Mouse (Mus musculus) intestine, embryonic 16.5 days (tissue): ENCODE results near the gene Map4k4. TPM values are rescaled to one million over a fixed set of nuclear protein-coding genes. Genes with fewer than 3 reads are reported as not detected.

Experiments
- ATAC-seq: fragments of 200-750 bp; cut with Nextera tagmentation; 2 replicates; pipeline ENCODE4 v1.8.0; 2017; ENCODE audit warnings: moderate TSS enrichment, moderate library complexity
- H3K27ac ChIP-seq: fragments of 300-500 bp; sonication (generic); 2 replicates; pipeline ENCODE4 v1.5.1; 2014; ENCODE audit warnings: mild to moderate bottlenecking, low read length
- H3K27me3 ChIP-seq: fragments of 300-500 bp; sonication (generic); replicated peaks from 2 replicates; pipeline ENCODE4 v1.6.1; 2014; ENCODE audit warnings: low read length, control low read depth, mixed read lengths; ENCODE audit not compliant: control insufficient read depth, insufficient read depth
- H3K36me3 ChIP-seq: fragments of 300-500 bp; sonication (generic); 2 replicates; pipeline ENCODE4 v1.6.1; 2014; ENCODE audit warnings: low read length, control low read depth; ENCODE audit not compliant: control insufficient read depth, insufficient read depth
- H3K4me1 ChIP-seq: fragments of 300-500 bp; sonication (generic); 2 replicates; pipeline ENCODE4 v1.6.1; 2014; ENCODE audit warnings: low read length, control low read depth, mixed read lengths; ENCODE audit not compliant: control insufficient read depth, insufficient read depth
- H3K4me2 ChIP-seq: fragments of 300-500 bp; sonication (generic); 2 replicates; pipeline ENCODE4 v1.6.1; 2014; ENCODE audit warnings: low read depth, low read length, control low read depth
- H3K4me3 ChIP-seq: fragments of 300-500 bp; sonication (generic); 2 replicates; pipeline ENCODE4 v1.5.1; 2014; ENCODE audit warnings: mild to moderate bottlenecking, low read length
- H3K9ac ChIP-seq: fragments of 300-500 bp; sonication (generic); 2 replicates; pipeline ENCODE4 v1.6.1; 2014; ENCODE audit warnings: low read depth, low read length
- H3K9me3 ChIP-seq: fragments of 300-500 bp; sonication (generic); 2 replicates; pipeline ENCODE4 v1.6.1; 2016; ENCODE audit warnings: low read length, control low read depth; ENCODE audit not compliant: control insufficient read depth
- WGBS: fragments of 180-500 bp; shearing (Covaris S2); extraction: QIAGEN DNeasy Blood & Tissue Kit; methylation state at CpG from one replicate; pipeline ENCODE4 v1.1.7; 2014; 5-methylcytosine and 5-hydroxymethylcytosine counted together
- polyA plus RNA-seq: library from polyadenylated mRNA; unstranded; fragments of >200 nt; fragmentation: Nextera tagmentation; extraction: Ambion mirVana; gene quantifications from 2 replicates; pipeline ENCODE4 v1.2.1, GENCODE M21; 2015

Gene Map4k4
- polyA plus RNA-seq, 1 experiment from 2014 or later: 10.1 TPM

DNA sequence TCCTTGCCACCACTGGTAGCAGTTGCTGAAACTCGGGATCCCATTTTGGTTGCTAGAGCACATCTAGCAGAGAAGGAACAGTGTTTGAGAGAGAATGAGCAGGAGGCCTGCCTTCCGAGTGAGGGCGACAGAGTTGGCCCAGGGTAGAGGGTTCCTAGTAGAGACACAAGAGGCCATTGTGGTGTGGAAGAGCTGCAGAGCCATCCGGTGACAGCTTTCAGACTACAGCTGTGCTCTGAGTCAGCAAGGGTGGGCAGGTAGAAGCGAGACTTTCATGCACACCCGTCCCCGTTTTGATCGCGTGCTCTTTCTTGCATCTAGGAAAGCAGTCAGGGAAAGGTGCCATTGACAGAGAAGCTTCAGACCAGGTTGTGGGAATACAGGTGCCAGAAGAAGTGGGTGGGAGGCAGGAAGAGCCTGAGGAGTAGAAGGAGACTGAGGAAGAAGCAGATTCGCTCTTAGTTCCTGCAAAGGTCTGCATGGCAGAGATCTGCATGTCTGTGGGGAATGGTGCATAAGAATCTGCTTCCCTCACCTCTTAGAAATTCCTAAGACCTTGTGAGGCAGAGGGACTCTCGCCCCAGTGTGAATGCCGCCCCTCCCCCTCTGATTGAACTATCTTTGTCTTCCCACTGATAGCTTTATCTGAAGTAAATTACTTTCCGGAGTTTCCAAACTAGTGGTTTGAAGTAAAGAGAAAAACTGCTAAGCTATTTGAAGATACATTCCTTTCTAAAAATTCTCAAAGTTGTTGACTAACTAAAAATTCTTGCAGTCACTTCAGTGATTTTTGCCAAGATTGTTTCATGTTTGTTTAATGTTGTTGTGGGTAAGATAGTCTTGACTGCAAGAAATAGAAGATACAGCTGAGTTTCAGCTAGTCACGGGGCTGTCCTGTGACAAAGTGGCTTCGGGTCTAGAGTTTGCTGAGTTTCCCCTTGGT is 23.0 kb downstream of the Map4k4 start:
- no peak overlapping the region for H3K9ac ChIP-seq
- WGBS: 26% methylated on average over 15 of the region's 15 CpGs
- H3K36me3 ChIP-seq: no peaks in the 10 kb centered on the region
- H3K4me1 ChIP-seq: peaks cover 51% of the 10 kb centered on the region
- peak overlapping the region; percentile 40 for H3K27ac ChIP-seq
- H3K27me3 ChIP-seq: no peaks in the 10 kb centered on the region
- 0 out of 2 replicates have a peak overlapping the region, but pooled peaks have one; percentile 1 for H3K4me2 ChIP-seq
- H3K9me3 ChIP-seq: no peaks in the 10 kb centered on the region
- 0 out of 2 replicates have a peak, but pooled peaks have one; percentile 34 for ATAC-seq
- no peak overlapping the region for H3K4me3 ChIP-seq

DNA sequence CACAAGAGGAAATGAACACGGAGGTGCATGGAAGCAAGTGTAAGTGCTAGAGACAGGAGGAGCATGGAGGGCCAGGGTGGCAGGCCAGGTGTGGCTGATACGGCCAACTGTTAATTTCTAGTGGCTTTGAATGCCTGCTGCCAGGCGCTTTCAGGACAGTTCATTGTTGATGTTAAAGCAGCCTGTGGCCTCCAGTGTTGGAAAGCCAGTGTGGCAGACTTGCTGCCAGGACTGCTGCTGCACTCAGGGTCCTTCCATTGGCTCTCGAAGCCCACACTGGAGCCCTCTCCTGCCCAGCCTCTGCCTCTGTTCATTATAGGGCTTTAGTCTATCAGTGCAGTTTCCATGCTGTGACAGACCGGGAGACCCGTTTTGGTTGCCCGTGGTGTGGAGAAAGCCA is 30.3 kb downstream of the Map4k4 start:
- WGBS: 54% methylated on average over 7 of the region's 7 CpGs
- no peak for ATAC-seq
- peaks cover 55% of the 10 kb centered on the region for H3K4me1 ChIP-seq

DNA sequence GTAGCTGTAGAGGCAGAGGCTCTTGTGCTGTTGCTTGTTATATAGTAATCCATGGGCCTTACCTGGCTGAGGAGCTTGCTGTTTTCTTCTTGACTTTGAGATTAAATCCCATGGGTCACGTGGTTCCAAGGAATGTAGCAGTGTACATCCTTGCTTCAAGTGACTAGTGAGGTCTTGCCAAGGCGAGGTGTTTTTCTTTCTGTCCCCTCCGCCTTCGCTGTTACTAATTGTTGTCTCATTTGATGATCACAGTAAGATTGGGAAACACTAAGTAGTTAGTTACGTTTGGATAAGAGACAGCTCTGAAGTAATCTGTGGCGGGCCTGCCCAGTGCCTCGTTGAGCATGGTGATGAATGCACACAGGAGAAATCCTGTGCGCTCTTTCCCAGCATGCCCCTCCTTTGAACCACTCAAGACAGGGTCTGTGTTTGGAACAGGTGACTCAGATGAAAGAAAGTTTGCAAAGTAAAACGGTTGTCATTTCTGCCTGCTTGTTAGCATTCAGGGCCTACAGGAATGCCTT is 31.6 kb downstream of the Map4k4 start:
- no peaks in the 10 kb centered on the region for H3K9me3 ChIP-seq
- no peak overlapping the region for H3K4me3 ChIP-seq
- no peak overlapping the region for H3K9ac ChIP-seq
- H3K36me3 ChIP-seq: no peaks in the 10 kb centered on the region
- H3K4me2 ChIP-seq: no peak overlapping the region
- no peaks in the 10 kb centered on the region for H3K27me3 ChIP-seq
- H3K27ac ChIP-seq: no peak overlapping the region
- no peak for ATAC-seq
- peaks cover 59% of the 10 kb centered on the region for H3K4me1 ChIP-seq
- 52% methylated on average over 9 of the region's 9 CpGs for WGBS

More for the DNA sequence above, 30.3 kb downstream of the Map4k4 start:
- Histone ChIP-seq H3K4me3 (no peak overlapping the region), H3K9me3 (no peaks in the 10 kb centered on the region), H3K27me3 (no peaks in the 10 kb centered on the region), H3K4me2 (no peak overlapping the region), H3K9ac (no peak overlapping the region; the same call in 1 of the 2 replicates), H3K36me3 (no peaks in the 10 kb centered on the region), H3K27ac (no peak overlapping the region)

- ATAC-seq: no peak
- H3K9me3 ChIP-seq: no peaks in the 10 kb centered on the region
- no peak overlapping the region for H3K4me2 ChIP-seq
- H3K9ac ChIP-seq: no peak overlapping the region
- WGBS: 56% methylated on average over 10 of the region's 10 CpGs
- H3K4me1 ChIP-seq: peaks cover 62% of the 10 kb centered on the region
- H3K36me3 ChIP-seq: no peaks in the 10 kb centered on the region
- H3K27ac ChIP-seq: no peak overlapping the region
- no peaks in the 10 kb centered on the region for H3K27me3 ChIP-seq
- no peak overlapping the region for H3K4me3 ChIP-seq
These were observed 32.2 kb downstream of the Map4k4 start for GRCm38 (mm10) chr1:39932922-39933321.

GRCm38 (mm10) chr1:39934954-39935353 is 34.2 kb downstream of the Map4k4 start:
- H3K9me3 ChIP-seq: no peaks in the 10 kb centered on the region
- H3K36me3 ChIP-seq: no peaks in the 10 kb centered on the region
- H3K4me2 ChIP-seq: no peak overlapping the region
- no peak overlapping the region for H3K4me3 ChIP-seq
- peaks cover 67% of the 10 kb centered on the region for H3K4me1 ChIP-seq
- ATAC-seq: no peak
- 39% methylated on average over 8 of the region's 8 CpGs for WGBS
- no peaks in the 10 kb centered on the region for H3K27me3 ChIP-seq
- no peak overlapping the region for H3K9ac ChIP-seq
- H3K27ac ChIP-seq: no peak overlapping the region

DNA sequence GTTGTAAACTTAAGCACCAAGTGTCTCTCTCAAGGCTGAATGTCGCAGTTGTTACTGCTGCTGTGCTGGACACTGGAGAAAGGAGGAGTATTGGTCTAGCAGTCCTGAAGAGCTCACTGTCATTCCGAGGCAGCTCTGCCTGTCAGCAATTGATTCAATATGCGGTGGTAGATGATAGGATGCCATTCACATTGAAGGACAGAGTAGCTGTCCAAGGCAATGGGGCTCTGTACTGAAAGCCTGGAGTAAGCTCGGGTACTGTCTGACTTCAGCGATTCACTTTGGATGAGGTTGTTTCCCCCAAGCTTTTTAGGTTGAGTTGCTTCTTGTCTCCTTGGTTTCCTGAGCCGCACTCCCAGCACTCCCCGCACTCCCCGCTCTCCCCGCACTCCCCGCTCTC is 34.9 kb downstream of the Map4k4 start:
- 3% methylated on average over 10 of the region's 10 CpGs for WGBS
- Histone ChIP-seq H3K27ac (no peak overlapping the region), H3K4me3 (peak overlapping the region; percentile 46), H3K36me3 (no peaks in the 10 kb centered on the region), H3K27me3 (no peaks in the 10 kb centered on the region), H3K9me3 (no peaks in the 10 kb centered on the region), H3K9ac (0 out of 2 replicates have a peak overlapping the region, but pooled peaks have one; percentile 3), H3K4me2 (peak overlapping the region; percentile 55), H3K4me1 (peaks cover 70% of the 10 kb centered on the region)
- no peak for ATAC-seq

- Histone ChIP-seq H3K4me2 (peak overlapping the region; percentile 55), H3K27ac (0 out of 2 replicates have a peak overlapping the region, but pooled peaks have one; percentile 16), H3K9me3 (no peaks in the 10 kb centered on the region), H3K4me3 (peak overlapping the region; percentile 46), H3K4me1 (peaks cover 70% of the 10 kb centered on the region), H3K27me3 (no peaks in the 10 kb centered on the region), H3K36me3 (no peaks in the 10 kb centered on the region), H3K9ac (no peak overlapping the region)
- ATAC-seq: peak; percentile 82
- 1% methylated on average over 13 of the region's 13 CpGs for WGBS
These were observed 35.7 kb downstream of the Map4k4 start for GRCm38 (mm10) chr1:39936332-39936802.

DNA sequence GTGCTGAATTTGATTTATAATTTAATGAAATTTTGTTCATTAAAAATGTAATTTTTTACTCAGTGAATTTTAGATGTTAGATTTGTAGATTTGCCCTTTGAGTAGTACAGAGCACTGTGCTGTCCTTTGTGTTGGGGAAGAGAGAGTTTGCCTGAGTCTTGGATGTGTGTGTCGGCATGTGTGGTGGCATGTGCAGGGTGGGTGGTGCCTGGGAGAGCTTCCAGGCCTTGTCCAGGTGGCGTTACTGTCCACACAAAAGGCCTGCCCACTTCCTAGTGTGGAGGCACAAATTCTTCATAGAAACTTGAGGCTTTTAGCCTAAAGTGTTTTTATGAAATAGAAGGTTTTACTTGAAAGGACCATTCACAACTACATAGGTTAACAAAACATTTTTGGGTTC is 36.2 kb downstream of the Map4k4 start:
- ATAC-seq: no peak
- no peaks in the 10 kb centered on the region for H3K27me3 ChIP-seq
- no peaks in the 10 kb centered on the region for H3K36me3 ChIP-seq
- 43% methylated on average over 2 of the region's 2 CpGs for WGBS
- H3K4me3 ChIP-seq: no peak overlapping the region
- no peak overlapping the region for H3K4me2 ChIP-seq
- no peak overlapping the region for H3K9ac ChIP-seq
- no peaks in the 10 kb centered on the region for H3K9me3 ChIP-seq
- H3K4me1 ChIP-seq: peaks cover 72% of the 10 kb centered on the region
- no peak overlapping the region for H3K27ac ChIP-seq

DNA sequence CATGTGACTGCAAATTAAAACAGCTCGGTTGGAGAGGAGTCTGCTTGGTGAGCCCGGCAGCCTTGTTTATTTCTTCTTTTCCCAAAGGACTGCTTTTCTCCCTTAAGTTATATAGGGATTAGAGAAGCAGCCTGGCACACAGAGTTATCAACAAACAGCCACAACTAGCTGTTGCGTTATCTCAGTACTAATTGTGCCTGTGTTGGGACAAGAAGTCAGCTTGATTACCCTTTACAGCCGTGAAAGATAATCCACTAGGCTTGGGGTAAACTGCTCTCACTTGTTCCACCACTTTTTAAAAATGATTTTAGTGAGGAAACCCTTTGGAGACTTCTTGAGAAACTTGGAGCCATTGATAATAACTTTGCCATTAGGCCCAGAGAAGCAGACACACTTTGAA is 36.9 kb downstream of the Map4k4 start:
- WGBS: 28% methylated on average over 4 of the region's 4 CpGs
- Histone ChIP-seq H3K36me3 (no peaks in the 10 kb centered on the region), H3K27ac (no peak overlapping the region), H3K4me3 (no peak overlapping the region), H3K4me1 (peaks cover 71% of the 10 kb centered on the region), H3K9me3 (no peaks in the 10 kb centered on the region), H3K4me2 (no peak overlapping the region), H3K27me3 (no peaks in the 10 kb centered on the region), H3K9ac (no peak overlapping the region)
- no peak for ATAC-seq
